Mouse (Mus musculus) gastrocnemius, postnatal 10 days (tissue): Measurements from ENCODE around the gene Slco1a5. TPM values are rescaled to one million over a fixed set of nuclear protein-coding genes. Genes with fewer than 3 reads are reported as not detected.
"Not testable (repeated sequence)": the region's sequence is repeated elsewhere in the genome, so short reads cannot be mapped to it uniquely, and the experiment has no call there.

Experiments used
- DNase-seq: peaks from one replicate; pipeline ENCODE4 v3.0.0; 2021; ENCODE audit warnings: mixed read lengths
- total RNA-seq, 2 experiments: library from RNA; stranded (reverse); gene quantifications; 2 replicates each; pipeline ENCODE4 v1.2.3; 2021

The Slco1a5 gene
- total RNA-seq, 2 experiments from 2014 or later, result not detected

DNA sequence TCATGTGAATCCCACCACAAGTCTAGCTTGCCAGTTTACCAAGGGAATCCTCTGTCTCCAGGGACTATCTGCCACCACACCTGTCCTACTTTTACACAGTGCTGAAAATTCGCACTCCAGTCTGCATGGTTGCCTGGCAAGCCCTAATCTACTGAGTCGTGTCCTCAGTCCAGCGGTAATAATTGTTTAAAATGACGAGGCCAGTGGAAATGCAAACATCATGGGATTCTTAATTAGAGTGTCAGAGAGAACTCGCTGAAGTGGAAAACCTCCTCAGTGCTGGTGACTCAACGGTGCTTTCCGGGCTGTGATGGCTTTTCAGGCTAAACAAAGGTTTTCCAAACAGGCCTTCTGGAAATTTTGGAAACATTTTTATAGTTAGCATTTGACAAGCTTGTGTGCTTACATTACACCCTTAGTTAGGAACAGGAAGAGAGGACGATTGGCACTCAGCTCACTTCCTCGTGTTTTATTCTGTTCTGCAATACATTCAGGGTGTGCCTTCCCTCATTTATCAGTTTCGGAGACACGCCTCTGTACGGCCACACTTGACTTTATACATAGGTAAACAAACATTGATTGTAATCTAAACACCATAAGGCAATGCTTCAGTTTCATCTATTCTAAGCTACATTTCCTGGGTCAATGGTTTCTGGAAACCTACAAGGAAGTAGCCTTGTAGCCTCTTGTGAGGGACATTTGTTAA, 33.2 kb downstream of the Slco1a5 start:
- no peak for DNase-seq

DNA sequence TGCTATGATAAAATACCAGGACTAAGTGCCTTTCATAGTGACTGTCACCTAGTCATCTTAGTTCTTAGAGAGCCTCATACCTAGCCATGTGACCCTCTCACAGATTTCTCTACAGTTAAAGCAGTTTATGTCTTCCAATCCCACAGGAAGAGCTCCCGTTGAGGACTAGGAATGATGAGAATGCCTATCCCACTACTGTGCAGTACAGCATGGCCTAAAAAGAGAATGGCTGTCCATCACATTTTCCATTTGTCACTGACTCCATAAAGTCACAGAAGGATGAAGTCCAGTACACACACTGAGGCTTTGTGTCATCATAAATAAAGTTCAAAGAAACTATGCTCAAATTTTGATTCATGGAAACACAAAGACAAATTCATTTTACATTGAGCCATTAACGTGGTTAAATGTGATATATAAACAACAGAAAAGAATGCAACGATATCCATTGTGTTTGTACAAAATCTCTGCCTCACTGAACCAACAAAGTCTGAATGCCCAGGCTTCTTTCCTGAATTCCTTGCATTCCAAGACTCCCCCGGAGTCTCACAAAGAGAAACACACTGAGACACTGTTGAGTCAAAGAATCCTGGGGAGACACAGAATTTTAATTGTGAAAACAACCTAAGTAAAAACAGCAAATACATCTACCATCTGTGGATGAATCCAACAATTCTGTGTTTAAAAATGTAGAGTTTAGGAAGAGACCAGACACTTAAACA, 46.9 kb downstream of the Slco1a5 start:
- no peak for DNase-seq

DNA sequence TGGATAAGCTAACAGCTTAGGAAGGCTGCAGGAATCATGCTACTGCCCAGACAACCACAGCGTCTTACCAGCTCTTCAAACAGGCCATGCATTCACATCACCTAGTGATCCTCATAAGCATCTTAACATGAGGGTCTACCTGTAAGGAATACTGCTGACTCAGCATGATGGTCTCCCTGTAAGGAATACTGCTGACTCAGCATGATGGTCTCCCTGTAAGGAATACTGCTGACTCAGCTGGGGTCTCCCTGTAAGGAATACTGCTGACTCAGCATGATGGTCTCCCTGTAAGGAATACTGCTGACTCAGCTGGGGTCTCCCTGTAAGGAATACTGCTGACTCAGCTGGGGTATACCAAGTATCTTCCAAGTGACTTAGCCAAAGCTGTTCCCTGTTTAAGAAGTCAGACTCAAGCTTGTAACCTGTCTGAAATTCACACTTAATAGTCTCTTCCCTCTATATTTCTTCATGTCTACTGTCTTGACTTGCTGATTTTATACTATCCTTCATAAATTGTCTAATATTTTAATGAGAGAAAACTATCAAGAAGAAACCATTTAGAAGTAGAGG, 72.0 kb downstream of the Slco1a5 start:
- DNase-seq, result not testable (repeated sequence)

DNA sequence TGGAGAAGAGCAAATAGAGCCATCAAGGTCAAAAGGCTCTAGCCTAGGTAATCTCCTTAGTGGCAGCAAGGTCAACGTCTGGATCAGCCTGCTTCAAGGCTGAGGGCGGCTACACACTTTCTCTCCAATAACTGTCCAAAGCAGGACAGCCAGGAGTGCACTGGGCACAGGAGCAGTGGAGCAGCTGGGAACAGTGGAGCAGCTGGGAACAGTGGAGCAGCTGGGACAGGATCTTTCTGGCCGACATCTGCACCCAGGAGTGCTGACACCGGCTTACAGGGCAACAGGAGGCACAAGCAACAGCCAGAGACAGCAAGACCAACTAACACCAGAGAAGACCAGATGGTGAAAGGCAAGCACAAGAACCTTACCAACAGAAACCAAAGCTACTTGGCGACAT, 77.7 kb downstream of the Slco1a5 start:
- no peak for DNase-seq

DNA sequence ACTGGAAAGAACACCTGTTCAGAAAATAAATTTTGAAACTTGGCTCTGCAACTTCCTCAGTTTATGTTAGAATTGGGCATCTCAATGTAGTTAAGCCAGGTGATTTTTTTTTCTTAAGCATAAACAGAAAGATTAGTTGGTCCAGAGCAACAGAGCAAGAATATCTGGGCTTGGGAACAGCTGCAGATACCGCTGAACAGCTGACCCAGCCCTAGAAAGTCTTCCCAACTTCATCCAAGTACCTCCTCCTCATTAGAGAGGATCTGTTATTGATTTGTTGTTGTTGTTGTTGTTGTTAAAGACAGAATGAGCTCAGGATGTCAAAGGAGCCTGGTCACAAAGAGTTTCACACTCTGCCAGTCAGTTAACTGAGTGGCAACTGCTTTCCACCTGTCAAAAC, 83.3 kb downstream of the Slco1a5 start:
- no peak for DNase-seq

DNA sequence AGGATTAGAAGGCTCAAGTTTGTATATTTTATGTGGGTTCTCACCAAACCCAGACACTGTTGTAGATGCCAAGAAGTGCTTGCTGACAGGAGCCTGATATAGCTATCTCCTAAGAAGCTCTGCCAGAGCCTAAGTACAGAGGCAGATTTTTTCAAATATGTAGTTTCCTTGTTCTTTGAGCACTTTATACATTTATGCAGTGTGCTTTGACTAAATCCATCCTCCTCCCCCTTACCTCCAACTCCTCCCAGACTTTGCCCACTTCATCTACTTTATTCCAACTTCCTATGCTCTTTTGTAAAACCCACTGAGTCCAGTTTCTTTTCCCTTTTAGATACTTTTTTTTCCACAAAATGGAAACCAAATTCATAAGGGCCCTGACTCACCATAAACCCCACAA, 102.6 kb downstream of the Slco1a5 start:
- no peak for DNase-seq

DNA sequence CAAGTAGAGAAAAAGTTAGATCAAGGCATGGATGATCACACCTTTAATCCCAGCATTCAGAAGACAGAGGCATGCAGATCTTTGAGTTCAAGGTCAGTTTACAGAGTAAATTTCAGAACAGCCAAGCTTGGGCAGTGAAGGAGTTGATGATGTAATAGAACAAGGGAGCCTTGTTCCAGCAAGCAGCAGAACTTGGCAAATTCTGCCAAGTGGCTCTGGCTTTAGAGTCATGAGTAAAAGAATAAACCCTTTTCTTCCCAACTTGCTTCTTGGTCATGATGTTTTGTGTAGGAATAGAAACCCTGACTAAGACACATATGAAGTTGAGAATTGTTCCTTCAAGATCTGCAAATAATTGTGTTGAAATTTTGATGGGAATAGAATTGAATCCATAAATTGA, 111.0 kb downstream of the Slco1a5 start:
- DNase-seq, result no peak

GRCm38 (mm10) chr6:142209749-142210148, 113.0 kb downstream of the Slco1a5 start:
- no peak for DNase-seq

- DNase-seq, result no peak
Observed at GRCm38 (mm10) chr6:142208421-142208820, 114.4 kb downstream of the Slco1a5 start, which contains the start of gene Slco1a6. TSS of gene Slco1a6 (minus strand) at chr6:142208521.

DNA sequence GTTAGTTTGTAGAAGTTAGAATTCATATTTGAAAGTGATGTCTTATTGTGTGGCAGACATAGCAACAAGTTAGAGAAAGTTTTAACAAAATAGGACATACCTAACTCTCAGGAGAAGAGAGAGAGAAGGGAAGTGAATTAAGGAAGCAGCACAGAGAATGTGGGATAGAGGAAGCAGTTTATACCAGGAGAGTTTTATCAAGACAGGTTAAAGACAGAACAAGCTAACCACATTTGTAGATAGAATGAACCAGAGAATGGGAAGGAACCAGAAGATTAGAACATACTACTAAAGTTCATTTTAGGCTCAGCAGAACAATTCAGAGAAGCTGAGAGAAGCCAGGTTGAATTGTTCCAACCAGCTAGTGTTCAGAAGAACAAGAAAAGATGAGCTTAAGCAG, 122.3 kb downstream of the Slco1a5 start:
- no peak for DNase-seq

GRCm38 (mm10) chr6:142194245-142194644, 128.5 kb downstream of the Slco1a5 start:
- DNase-seq, result no peak

GRCm38 (mm10) chr6:142191962-142192361, 130.8 kb downstream of the Slco1a5 start:
- no peak for DNase-seq

- no peak for DNase-seq
Observed at GRCm38 (mm10) chr6:142187426-142187825, 135.4 kb downstream of the Slco1a5 start.

- DNase-seq, result no peak
Observed at GRCm38 (mm10) chr6:142185868-142186415, 136.8 kb downstream of the Slco1a5 start.

Other genes starting within 250 kb of the Slco1a5 start
- not detected for gene Slco1a6, start 114.5 kb downstream of the Slco1a5 start, total RNA-seq
- gene Iapp, start 24.6 kb downstream of the Slco1a5 start, total RNA-seq, result not detected
- gene Pyroxd1, start 22.7 kb upstream of the Slco1a5 start, total RNA-seq, result 1 to 10 TPM; 7.6 to 8.1 TPM
- 1 to 10 TPM; 6.2 to 9.5 TPM for gene Recql, start 64.1 kb upstream of the Slco1a5 start, total RNA-seq
- 10 to 100 TPM; 22.6 to 25.0 TPM for gene Golt1b, start 64.2 kb upstream of the Slco1a5 start, total RNA-seq
- gene Spx, start 90.5 kb upstream of the Slco1a5 start, total RNA-seq, result not detected
- under 1 TPM in 1 of 2 experiments, not detected in 1; 0.16 TPM for gene Gys2, start 150.1 kb upstream of the Slco1a5 start, total RNA-seq
- 10 to 100 TPM; 90.6 to 93.5 TPM for gene Ldhb, start 185.0 kb upstream of the Slco1a5 start, total RNA-seq
- gene Kcnj8, start 248.6 kb upstream of the Slco1a5 start, total RNA-seq, result 10 to 100 TPM; 20.3 to 20.8 TPM